Mouse (Mus musculus): ENCODE data around the gene Olfr1152.

- no peak for TF ChIP-seq CTCF (IDR thresholded peaks at IDR 0.05; ENCODE audit: extremely low read depth, insufficient read length, insufficient replicate concordance, low read depth, low read length)
- no peak for TF ChIP-seq POLR2A (IDR thresholded peaks at IDR 0.05; ENCODE audit: low read depth, low read length)
Measured at GRCm38 (mm10) chr2:87905066-87905465, 38.8 kb downstream of the Olfr1152 start, which contains the start of gene Olfr1154.

All from small intestine, adult 2 months (tissue).